Mouse (Mus musculus) liver, embryonic 14.5 days (tissue): ENCODE measurements around the gene 1700029J07Rik.

Experiments
- CTCF ChIP-seq: IDR thresholded peaks from 2 replicates; pipeline ENCODE4 v1.5.1; 2016; ENCODE audit warnings: antibody characterized with exemption, low read depth, control low read depth
- EP300 ChIP-seq: IDR thresholded peaks from 2 replicates; pipeline ENCODE4 v1.6.1; 2016; ENCODE audit warnings: antibody characterized with exemption, low read depth

- no peak for TF ChIP-seq CTCF
- no peak for TF ChIP-seq EP300
Measured at GRCm38 (mm10) chr8:45917040-45917679, 57.9 kb downstream of the 1700029J07Rik start.
